Comparison of ENCODE assay signal across 8 mouse cellular contexts in genomic region chr3:102081862-102082261, GRCm38 (mm10). TPM values are rescaled to one million over a fixed set of nuclear protein-coding genes. Genes with fewer than 3 reads are reported as not detected.
DNase-seq lines count a peak whose midpoint lies in the region; ATAC-seq and TF ChIP-seq lines count a peak whose summit lies in the region.

No protein-coding gene starts in this region.

- no peak overlapping the region for H3K27ac ChIP-seq in layer of hippocampus, adult 2 months
- H3K27ac ChIP-seq in lung, embryonic 14.5 days (ENCODE audit: low read depth): no peak overlapping the region

- WGBS in lung, embryonic 14.5 days: 18% methylated on average over 3 of the region's 3 CpGs

- no peak overlapping the region for H3K4me2 ChIP-seq in lung, embryonic 14.5 days

- H3K4me1 ChIP-seq in lung, embryonic 14.5 days (ENCODE audit: insufficient read depth): no peaks in the 10 kb centered on the region

- peaks cover 7% of the 10 kb centered on the region; the same call in 1 of the 2 replicates for H3K27me3 ChIP-seq in lung, embryonic 14.5 days (ENCODE audit: insufficient read depth, low read length)

- TF ChIP-seq CTCF in layer of hippocampus, adult 2 months (conservative IDR thresholded peaks at IDR 0.05): peak; percentile 93
- peak; percentile 89 for TF ChIP-seq CTCF in lung, embryonic 14.5 days (IDR thresholded peaks at IDR 0.05; ENCODE audit: low read depth)

- H3K4me3 ChIP-seq in layer of hippocampus, adult 2 months: no peak overlapping the region
- H3K4me3 ChIP-seq in lung, embryonic 14.5 days (ENCODE audit: low read depth, low read length): no peak overlapping the region

- no peak overlapping the region for H3K9ac ChIP-seq in lung, embryonic 14.5 days

- no peaks in the 10 kb centered on the region for H3K36me3 ChIP-seq in lung, embryonic 14.5 days (ENCODE audit: insufficient read depth)

- DNase-seq in MEL-GATA-1-ER (ENCODE audit: extremely low read depth, low read depth): peak; percentile 29
- DNase-seq in cerebellum, adult 8-10 months: peak; percentile 64
- peak; percentile 83 for DNase-seq in forelimb bud, embryonic 11.5 days (ENCODE audit: low read depth, low spot score)
- peak; percentile 92 for DNase-seq in heart, postnatal 4 days
- DNase-seq in layer of hippocampus, adult 2 months (ENCODE audit: low spot score in 2 of 2): peak; percentile 70 to 81
- peak; percentile 94 for DNase-seq in lung, embryonic 14.5 days
- DNase-seq in retina, adult 2 months (ENCODE audit: low read depth, low spot score): peak; percentile 29
- DNase-seq in urinary bladder, postnatal 36 days (ENCODE audit: low spot score in 2 of 2): peak; percentile 67 to 74

- ATAC-seq in lung, embryonic 14.5 days (ENCODE audit: insufficient read depth): peak; percentile 91

- H3K9me3 ChIP-seq in lung, embryonic 14.5 days (ENCODE audit: low read depth, low read length): no peaks in the 10 kb centered on the region

RNA-seq across cellular contexts. Expression of gene Casq2, which starts 4.4 kb away (rescaled TPM):
- 100 to 1,000 TPM; 914 to 961 TPM for total RNA-seq in heart, postnatal 4 days (2021)
- total RNA-seq in layer of hippocampus, adult 2 months (2021): under 1 TPM; 0.79 to 0.81 TPM
- 0.43 and 3.6 TPM in 2 replicates for polyA plus RNA-seq in lung, embryonic 14.5 days (2014; fragmentation: Nextera tagmentation; extraction: Ambion mirVana)

Comparison
In these comparisons a context has a peak if more than half of its experiments do, and no peak if none do; other contexts are left out.
1. DNase-seq: peak in every context shown above with its lines; median percentile 94 in lung, embryonic 14.5 days; 92 in heart, postnatal 4 days; 83 in forelimb bud, embryonic 11.5 days; 76 in layer of hippocampus, adult 2 months; 70 in urinary bladder, postnatal 36 days; 64 in cerebellum, adult 8-10 months; 29 in MEL-GATA-1-ER; 29 in retina, adult 2 months.
2. RNA of gene Casq2, which starts 4.4 kb away (total RNA-seq): 914 to 961 TPM in heart, postnatal 4 days; 0.79 to 0.81 TPM in layer of hippocampus, adult 2 months; every median in the first group is over 100 times any median in the second.